ENCODE assay signal across 13 mouse cellular contexts in genomic region chr9:107600745-107601144, GRCm38 (mm10). TPM values are rescaled to one million over a fixed set of nuclear protein-coding genes. Genes with fewer than 3 reads are reported as not detected.
A peak's percentile ranks its signal among the peaks of the same experiment; 100 is the strongest.
DNase-seq lines count a peak whose midpoint lies in the region; ATAC-seq and TF ChIP-seq lines count a peak whose summit lies in the region.
"Had no signal": no experiment of that assay in that cellular context is flagged by ENCODE, and none has a peak within 500 bp of the region (broad histone marks: within the 10 kb centered on the region; RNA-seq: fewer than 3 reads in every experiment).

No protein-coding gene starts in this region.

- no peak overlapping the region for H3K27ac ChIP-seq in hindbrain, postnatal 0 days
- H3K27ac ChIP-seq in hindbrain, embryonic 13.5 days, result no peak overlapping the region
- no peak overlapping the region for H3K27ac ChIP-seq in lung, postnatal 0 days (ENCODE audit: low read length)
- peak overlapping the region; percentile 52; the same call in 1 of the 2 replicates for H3K27ac ChIP-seq in small intestine, adult 2 months (ENCODE audit: insufficient read depth, low read depth, low read length)
- H3K27ac ChIP-seq: heart, embryonic 13.5 days; hindbrain, embryonic 14.5 days; macrophage had no signal

- 83% methylated on average over 12 of the region's 12 CpGs for WGBS in hindbrain, postnatal 0 days
- WGBS in hindbrain, embryonic 13.5 days, result 79% methylated on average over 12 of the region's 12 CpGs
- 70% methylated on average over 12 of the region's 12 CpGs for WGBS in lung, postnatal 0 days
- 76% methylated on average over 12 of the region's 12 CpGs for WGBS in lung, adult 2 months
- 66% methylated on average over 12 of the region's 12 CpGs for WGBS in small intestine, adult 2 months

- H3K36me3 ChIP-seq in hindbrain, postnatal 0 days (ENCODE audit: insufficient read depth, low read length), result no peaks in the 10 kb centered on the region
- no peaks in the 10 kb centered on the region for H3K36me3 ChIP-seq in hindbrain, embryonic 13.5 days
- H3K36me3 ChIP-seq in lung, postnatal 0 days (ENCODE audit: insufficient read depth, low read length), result no peaks in the 10 kb centered on the region
- peaks cover 22% of the 10 kb centered on the region for H3K36me3 ChIP-seq in small intestine, adult 2 months (ENCODE audit: control insufficient read depth, insufficient read depth, low read length)

- no peak overlapping the region for H3K9ac ChIP-seq in hindbrain, postnatal 0 days (replicated peaks; ENCODE audit: low read length)
- H3K9ac ChIP-seq in hindbrain, embryonic 13.5 days, result no peak overlapping the region
- no peak overlapping the region for H3K9ac ChIP-seq in lung, postnatal 0 days (replicated peaks; ENCODE audit: low read depth)

- H3K27me3 ChIP-seq in hindbrain, postnatal 0 days (ENCODE audit: insufficient read depth, low read length), result no peaks in the 10 kb centered on the region
- H3K27me3 ChIP-seq in hindbrain, embryonic 13.5 days, result peaks cover 7% of the 10 kb centered on the region; the same call in 1 of the 2 replicates
- no peaks in the 10 kb centered on the region for H3K27me3 ChIP-seq in lung, postnatal 0 days (replicated peaks; ENCODE audit: insufficient read depth, low read length)
- no peaks in the 10 kb centered on the region for H3K27me3 ChIP-seq in small intestine, adult 2 months (ENCODE audit: control insufficient read depth, insufficient read depth, low read length)

- no peak for ATAC-seq in hindbrain, postnatal 0 days
- no peak for ATAC-seq in hindbrain, embryonic 13.5 days (ENCODE audit: low FRiP score)
- ATAC-seq in lung, postnatal 0 days, result no peak

- no peak for DNase-seq in hindbrain, postnatal 0 days (ENCODE audit: low spot score)
- no peak for DNase-seq in lung, postnatal 0 days (ENCODE audit: low spot score)
- DNase-seq in lung, adult 2 months, result no peak
- DNase-seq in NIH3T3 (ENCODE audit: low read depth), result peak; percentile 24
- no peak for DNase-seq in layer of hippocampus, adult 11-12 months (ENCODE audit: low spot score)
- DNase-seq: adrenal gland, postnatal 25 days; layer of hippocampus, adult 9-11 months had no signal

- H3K4me3 ChIP-seq in hindbrain, postnatal 0 days (ENCODE audit: low read length), result no peak overlapping the region
- no peak overlapping the region for H3K4me3 ChIP-seq in hindbrain, embryonic 13.5 days
- no peak overlapping the region for H3K4me3 ChIP-seq in lung, postnatal 0 days (ENCODE audit: low read depth, low read length)
- H3K4me3 ChIP-seq in lung, adult 2 months (replicated peaks; ENCODE audit: extremely low read depth, low read depth, low read length), result no peak overlapping the region
- peak overlapping the region; percentile 9 for H3K4me3 ChIP-seq in small intestine, adult 2 months (ENCODE audit: low read depth, low read length)
- H3K4me3 ChIP-seq: heart, embryonic 13.5 days had no signal

- TF ChIP-seq EP300 in lung, postnatal 0 days (IDR thresholded peaks at IDR 0.05), result no peak

- H3K4me1 ChIP-seq in hindbrain, postnatal 0 days (ENCODE audit: insufficient read depth, low read length), result peaks cover 4% of the 10 kb centered on the region; the same call in 1 of the 2 replicates
- peaks cover 25% of the 10 kb centered on the region for H3K4me1 ChIP-seq in hindbrain, embryonic 13.5 days (replicated peaks)
- 0 out of 2 replicates have a peak, but pooled peaks cover 3% of the 10 kb centered on the region for H3K4me1 ChIP-seq in lung, postnatal 0 days (ENCODE audit: insufficient read depth, low read depth, low read length)
- peaks cover 15% of the 10 kb centered on the region; the same call in 1 of the 2 replicates for H3K4me1 ChIP-seq in lung, adult 2 months (ENCODE audit: control insufficient read depth, insufficient read depth, low read length)
- peaks cover 50% of the 10 kb centered on the region for H3K4me1 ChIP-seq in small intestine, adult 2 months (ENCODE audit: control insufficient read depth, insufficient read depth, insufficient read length, low read length)

- TF ChIP-seq POLR2A in lung, adult 2 months (IDR thresholded peaks at IDR 0.05; ENCODE audit: borderline replicate concordance, extremely low read depth, low read depth, low read length), result no peak
- no peak for TF ChIP-seq POLR2A in small intestine, adult 2 months (IDR thresholded peaks at IDR 0.05; ENCODE audit: low read depth, low read length)

- no peak overlapping the region for H3K4me2 ChIP-seq in hindbrain, postnatal 0 days (ENCODE audit: low read depth, low read length)
- H3K4me2 ChIP-seq in hindbrain, embryonic 13.5 days, result no peak overlapping the region
- no peak overlapping the region for H3K4me2 ChIP-seq in lung, postnatal 0 days (replicated peaks; ENCODE audit: low read depth, low read length)
- H3K4me2 ChIP-seq: heart, embryonic 13.5 days; hindbrain, embryonic 14.5 days had no signal

- H3K9me3 ChIP-seq in hindbrain, postnatal 0 days (ENCODE audit: low read length), result no peaks in the 10 kb centered on the region
- no peaks in the 10 kb centered on the region for H3K9me3 ChIP-seq in hindbrain, embryonic 13.5 days
- H3K9me3 ChIP-seq in lung, postnatal 0 days (ENCODE audit: low read length), result no peaks in the 10 kb centered on the region
- H3K9me3 ChIP-seq: heart, embryonic 13.5 days had no signal

- peak; percentile 30; the same call in 1 of the 2 replicates for TF ChIP-seq CTCF in hindbrain, postnatal 0 days (IDR thresholded peaks at IDR 0.05; ENCODE audit: low read depth)
- TF ChIP-seq CTCF in lung, postnatal 0 days (IDR thresholded peaks at IDR 0.05), result peak; percentile 49
- no peak for TF ChIP-seq CTCF in lung, adult 2 months (IDR thresholded peaks at IDR 0.05; ENCODE audit: insufficient read depth, low read length)
- peak; percentile 67; the same call in 1 of the 2 replicates for TF ChIP-seq CTCF in small intestine, adult 2 months (IDR thresholded peaks at IDR 0.05; ENCODE audit: extremely low read depth, insufficient read length, insufficient replicate concordance, low read depth, low read length)

RNA-seq across cellular contexts. Expression of gene Sema3b, which starts 8.3 kb away (rescaled TPM):
- total RNA-seq in hindbrain, postnatal 0 days (2014; rRNA removed), result 11.2 and 14.6 TPM in 2 replicates
- 8.3 and 9.0 TPM in 2 replicates for polyA plus RNA-seq in hindbrain, postnatal 0 days (2015; fragmentation: Nextera tagmentation; extraction: Ambion mirVana)
- polyA plus RNA-seq in hindbrain, embryonic 13.5 days (2015; fragmentation: Nextera tagmentation; extraction: Ambion mirVana), result 3.4 and 4.2 TPM in 2 replicates
- polyA plus RNA-seq in lung, postnatal 0 days (2015; fragmentation: Nextera tagmentation; extraction: Ambion mirVana), result 31.9 and 34.3 TPM in 2 replicates
- 81.0 and 95.6 TPM in 2 replicates for polyA plus RNA-seq in lung, adult 2 months (2012; rRNA removed)
- 33.5 and 55.4 TPM in 2 replicates for polyA plus RNA-seq in small intestine, adult 2 months (2012; rRNA removed)
- total RNA-seq: common myeloid progenitor, adult 5-6 weeks had no signal
- polyA plus RNA-seq: macrophage had no signal

RNA-seq across cellular contexts. Expression of gene Ifrd2, which starts 13.3 kb away (rescaled TPM):
- 7.6 and 10.9 TPM in 2 replicates for total RNA-seq in hindbrain, postnatal 0 days (2014; rRNA removed)
- 9.0 and 9.3 TPM in 2 replicates for polyA plus RNA-seq in hindbrain, postnatal 0 days (2015; fragmentation: Nextera tagmentation; extraction: Ambion mirVana)
- polyA plus RNA-seq in hindbrain, embryonic 13.5 days (2015; fragmentation: Nextera tagmentation; extraction: Ambion mirVana), result 11.8 and 14.1 TPM in 2 replicates
- polyA plus RNA-seq in lung, postnatal 0 days (2015; fragmentation: Nextera tagmentation; extraction: Ambion mirVana), result 22.4 and 24.1 TPM in 2 replicates
- polyA plus RNA-seq in lung, adult 2 months (2012; rRNA removed), result 41.5 and 41.8 TPM in 2 replicates
- 33.2 and 55.4 TPM in 2 replicates for polyA plus RNA-seq in small intestine, adult 2 months (2012; rRNA removed)

RNA-seq across cellular contexts. Expression of gene Hyal3, which starts 20.1 kb away (rescaled TPM):
- total RNA-seq in hindbrain, postnatal 0 days (2014; rRNA removed), result 3.3 and 4.9 TPM in 2 replicates
- 1.7 and 1.9 TPM in 2 replicates for polyA plus RNA-seq in hindbrain, postnatal 0 days (2015; fragmentation: Nextera tagmentation; extraction: Ambion mirVana)
- 1.3 and 1.6 TPM in 2 replicates for polyA plus RNA-seq in hindbrain, embryonic 13.5 days (2015; fragmentation: Nextera tagmentation; extraction: Ambion mirVana)
- 1.7 and 2.2 TPM in 2 replicates for polyA plus RNA-seq in lung, postnatal 0 days (2015; fragmentation: Nextera tagmentation; extraction: Ambion mirVana)
- polyA plus RNA-seq in lung, adult 2 months (2012; rRNA removed), result 1.7 and 1.8 TPM in 2 replicates
- 0.52 and 0.89 TPM in 2 replicates for polyA plus RNA-seq in small intestine, adult 2 months (2012; rRNA removed)

RNA-seq across cellular contexts. Expression of gene Naa80, which starts 22.1 kb away (rescaled TPM):
- total RNA-seq in hindbrain, postnatal 0 days (2014; rRNA removed), result 29.9 and 32.8 TPM in 2 replicates
- polyA plus RNA-seq in hindbrain, postnatal 0 days (2015; fragmentation: Nextera tagmentation; extraction: Ambion mirVana), result 17.8 and 19.4 TPM in 2 replicates
- 14.1 and 16.5 TPM in 2 replicates for polyA plus RNA-seq in hindbrain, embryonic 13.5 days (2015; fragmentation: Nextera tagmentation; extraction: Ambion mirVana)
- polyA plus RNA-seq in lung, postnatal 0 days (2015; fragmentation: Nextera tagmentation; extraction: Ambion mirVana), result 17.9 and 22.0 TPM in 2 replicates
- polyA plus RNA-seq in lung, adult 2 months (2012; rRNA removed), result 87.8 and 91.9 TPM in 2 replicates
- 26.3 and 46.3 TPM in 2 replicates for polyA plus RNA-seq in small intestine, adult 2 months (2012; rRNA removed)

RNA-seq across cellular contexts. Expression of gene Hyal1, which starts 24.0 kb away (rescaled TPM):
- total RNA-seq in hindbrain, postnatal 0 days (2014; rRNA removed), result 3.4 and 7.7 TPM in 2 replicates
- polyA plus RNA-seq in hindbrain, postnatal 0 days (2015; fragmentation: Nextera tagmentation; extraction: Ambion mirVana), result 3.3 and 4.9 TPM in 2 replicates
- 7.4 and 8.4 TPM in 2 replicates for polyA plus RNA-seq in hindbrain, embryonic 13.5 days (2015; fragmentation: Nextera tagmentation; extraction: Ambion mirVana)
- polyA plus RNA-seq in lung, postnatal 0 days (2015; fragmentation: Nextera tagmentation; extraction: Ambion mirVana), result 9.7 and 11.0 TPM in 2 replicates
- 19.6 and 26.5 TPM in 2 replicates for polyA plus RNA-seq in lung, adult 2 months (2012; rRNA removed)
- polyA plus RNA-seq in small intestine, adult 2 months (2012; rRNA removed), result 2.3 and 2.6 TPM in 2 replicates
